Mouse (Mus musculus) kidney, adult 2 months (tissue): ENCODE measurements around the gene Ptgfr.

Experiments
- CTCF ChIP-seq: fragments of 200-500 bp; conservative IDR thresholded peaks from 2 replicates; pipeline ENCODE4 v1.5.1; 2011; ENCODE audit warnings: low read depth, mild to moderate bottlenecking, control low read depth, low read length, moderate library complexity, mixed read lengths; ENCODE audit not compliant: insufficient read depth, insufficient read length
- POLR2A ChIP-seq: fragments of 200-500 bp; IDR thresholded peaks from one replicate; pipeline ENCODE4 v1.6.1; 2011; ENCODE audit warnings: low read depth, low read length, control low read depth

DNA sequence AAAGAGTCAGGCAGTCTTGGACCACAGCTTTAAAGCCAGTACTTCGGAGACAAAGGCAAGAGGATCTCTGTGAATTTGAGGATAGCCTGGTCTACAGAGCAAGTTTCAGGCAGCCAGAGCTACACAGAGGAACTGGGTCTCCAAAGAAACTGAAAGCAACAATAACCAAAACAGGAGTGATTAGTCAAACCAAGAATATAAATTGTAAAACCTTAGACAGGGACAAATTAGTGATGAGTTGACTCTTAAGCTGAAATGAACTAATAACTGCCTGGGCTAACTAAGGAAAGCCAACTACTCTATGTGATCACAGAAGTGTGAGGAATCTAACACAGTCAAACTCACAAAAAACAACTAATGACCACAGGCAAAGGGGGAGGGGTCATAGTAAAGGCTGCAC is 88.9 kb downstream of the Ptgfr start:
- no peak for TF ChIP-seq CTCF
- no peak for TF ChIP-seq POLR2A
